9 mouse cellular contexts compared by ENCODE assay signal in the genomic region with DNA sequence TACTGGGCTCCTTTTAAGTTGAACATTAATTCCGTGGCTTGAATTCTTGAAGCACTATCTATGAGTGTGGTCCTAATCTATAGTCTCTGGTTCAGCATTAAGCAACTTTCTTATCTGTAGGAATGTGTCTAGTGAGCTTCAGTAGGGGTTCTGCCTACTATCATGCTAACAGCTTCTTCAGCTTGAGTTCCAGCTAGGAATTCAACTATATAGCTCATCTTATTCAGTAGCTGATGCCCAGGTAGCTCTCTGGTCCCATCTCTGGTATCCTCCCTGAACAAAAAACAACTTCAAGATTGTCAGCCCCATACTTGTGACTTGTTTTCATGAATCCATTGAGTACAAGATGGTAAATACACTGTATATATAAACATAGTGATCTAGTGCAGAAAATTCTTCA. TPM values are rescaled to one million over a fixed set of nuclear protein-coding genes. Genes with fewer than 3 reads are reported as not detected.
DNase-seq lines count a peak whose midpoint lies in the region; ATAC-seq lines count a peak whose summit lies in the region.
"Had no signal": no experiment of that assay in that cellular context is flagged by ENCODE, and none has a peak within 500 bp of the region (broad histone marks: within the 10 kb centered on the region; RNA-seq: fewer than 3 reads in every experiment).

A gene (plus strand): TSS at position 301 of the 400 bp plus-strand sequence.

- intact Hi-C loops in left cerebral cortex, postnatal 4 days (cut with DNase I) = no loop called here

- no peak for ATAC-seq in heart, embryonic 11.5 days (replicated peaks; ENCODE audit: insufficient number of reproducible peaks, low FRiP score, low TSS enrichment)
- ATAC-seq in forebrain, embryonic 15.5 days (replicated peaks) = no peak
- ATAC-seq: CD4-positive, CD25-positive, alpha-beta regulatory T cell, adult 4 months had no signal

- no peak within 1 kb of the TSS for H3K4me3 ChIP-seq in heart, embryonic 11.5 days (ENCODE audit: low read depth, low read length)
- no peak within 1 kb of the TSS for H3K4me3 ChIP-seq in forebrain, embryonic 15.5 days

- H3K9me3 ChIP-seq in heart, embryonic 11.5 days (replicated peaks; ENCODE audit: control insufficient read depth, low read length) = peaks cover 5% of the 10 kb centered on the region; the same call in 1 of the 2 replicates
- H3K9me3 ChIP-seq in forebrain, embryonic 15.5 days = no peaks in the 10 kb centered on the region; the same call in 1 of the 2 replicates

- H3K4me2 ChIP-seq in heart, embryonic 11.5 days = no peak within 1 kb of the TSS
- no peak within 1 kb of the TSS for H3K4me2 ChIP-seq in forebrain, embryonic 15.5 days (replicated peaks)

- no peak within 1 kb of the TSS for H3K27ac ChIP-seq in heart, embryonic 11.5 days (ENCODE audit: low read depth, low read length)
- no peak within 1 kb of the TSS for H3K27ac ChIP-seq in forebrain, embryonic 15.5 days (replicated peaks)

- no peaks in the 10 kb centered on the region for H3K36me3 ChIP-seq in heart, embryonic 11.5 days (ENCODE audit: control insufficient read depth, insufficient read depth, low read length)
- no peaks in the 10 kb centered on the region for H3K36me3 ChIP-seq in forebrain, embryonic 15.5 days

- no peaks in the 10 kb centered on the region for H3K27me3 ChIP-seq in heart, embryonic 11.5 days (ENCODE audit: control insufficient read depth, insufficient read depth, low read length)
- no peaks in the 10 kb centered on the region for H3K27me3 ChIP-seq in forebrain, embryonic 15.5 days

- 19% methylated on average over 1 of the region's 1 CpGs for WGBS in heart, embryonic 11.5 days (ENCODE audit: insufficient replicate concordance)
- WGBS in forebrain, embryonic 15.5 days = 78% methylated on average over 1 of the region's 1 CpGs

- no peaks in the 10 kb centered on the region for H3K4me1 ChIP-seq in heart, embryonic 11.5 days (ENCODE audit: control insufficient read depth, insufficient read depth, low read length)
- peaks cover 16% of the 10 kb centered on the region for H3K4me1 ChIP-seq in forebrain, embryonic 15.5 days

- H3K9ac ChIP-seq in heart, embryonic 11.5 days (ENCODE audit: low read depth, low read length) = no peak within 1 kb of the TSS
- no peak within 1 kb of the TSS for H3K9ac ChIP-seq in forebrain, embryonic 15.5 days (replicated peaks)

- no peak for DNase-seq in heart, adult 18-20 months
- DNase-seq in adrenal gland, adult 2 months = no peak
- no peak for DNase-seq in left cerebral cortex, postnatal 4 days
- DNase-seq in testis, postnatal 10 days (ENCODE audit: low spot score) = no peak
- no peak for DNase-seq in retina, postnatal 1 day
- no peak for DNase-seq in right cerebral cortex, adult 2 months (ENCODE audit: low spot score in 2 of 2)

RNA-seq across cellular contexts. Expression of the gene that starts here (rescaled TPM):
- polyA plus RNA-seq in heart, embryonic 11.5 days (2014; fragmentation: Nextera tagmentation; extraction: Ambion mirVana) = 72.8 and 83.9 TPM in 2 replicates
- 1 to 10 TPM; 4.0 to 4.2 TPM for total RNA-seq in heart, adult 18-20 months (2021)
- total RNA-seq in adrenal gland, adult 2 months (2021) = 10 to 100 TPM; 55.8 to 92.2 TPM
- 55.5 and 61.7 TPM in 2 replicates for polyA plus RNA-seq in adrenal gland, adult 2 months (2012; rRNA removed)
- polyA plus RNA-seq in forebrain, embryonic 15.5 days (2015; fragmentation: Nextera tagmentation; extraction: Ambion mirVana) = 414 and 487 TPM in 2 replicates
- total RNA-seq in left cerebral cortex, postnatal 4 days (2021) = 100 to 1,000 TPM; 202 to 230 TPM
- polyA plus RNA-seq: CD4-positive, CD25-positive, alpha-beta regulatory T cell, adult 4 months had no signal

Comparison
In these comparisons a context has a peak if more than half of its experiments do, and no peak if none do; other contexts are left out.
1. RNA of the gene that starts here (total RNA-seq): 202 to 230 TPM in left cerebral cortex, postnatal 4 days and 55.8 to 92.2 TPM in adrenal gland, adult 2 months; 4.0 to 4.2 TPM in heart, adult 18-20 months; every median in the first group is over 10 times any median in the second.